Mouse (Mus musculus) hindbrain, embryonic 12.5 days (tissue): ENCODE measurements around the gene Cngb1. TPM values are rescaled to one million over a fixed set of nuclear protein-coding genes. Genes with fewer than 3 reads are reported as not detected.
A peak's percentile ranks its signal among the peaks of the same experiment; 100 is the strongest.

ENCODE experiments used
- ATAC-seq: fragments of 200-750 bp; cut with Nextera tagmentation; 2 replicates; pipeline ENCODE4 v1.8.0; 2017; ENCODE audit warnings: moderate TSS enrichment; ENCODE audit not compliant: low FRiP score
- H3K27ac ChIP-seq: fragments of 300-500 bp; sonication (generic); 2 replicates; pipeline ENCODE4 v1.5.1; 2016; ENCODE audit warnings: mild to moderate bottlenecking
- H3K27me3 ChIP-seq: fragments of 300-500 bp; sonication (generic); 2 replicates; pipeline ENCODE4 v1.6.1; 2016; ENCODE audit warnings: mild to moderate bottlenecking
- H3K36me3 ChIP-seq: fragments of 300-500 bp; sonication (generic); 2 replicates; pipeline ENCODE4 v1.6.1; 2016; ENCODE audit warnings: mild to moderate bottlenecking
- H3K4me1 ChIP-seq: fragments of 300-500 bp; sonication (generic); 2 replicates; pipeline ENCODE4 v1.6.1; 2016
- H3K4me2 ChIP-seq: fragments of 300-500 bp; sonication (generic); replicated peaks from 2 replicates; pipeline ENCODE4 v1.6.1; 2016; ENCODE audit warnings: mild to moderate bottlenecking
- H3K4me3 ChIP-seq: fragments of 300-500 bp; sonication (generic); 2 replicates; pipeline ENCODE4 v1.5.1; 2016; ENCODE audit warnings: mild to moderate bottlenecking
- H3K9ac ChIP-seq: fragments of 300-500 bp; sonication (generic); 2 replicates; pipeline ENCODE4 v1.6.1; 2016; ENCODE audit warnings: mild to moderate bottlenecking, moderate library complexity
- H3K9me3 ChIP-seq: fragments of 300-500 bp; sonication (generic); replicated peaks from 2 replicates; pipeline ENCODE4 v1.6.1; 2016; ENCODE audit warnings: mild to moderate bottlenecking
- WGBS: fragments of 180-500 bp; shearing (Covaris S2); methylation state at CpG from one replicate; pipeline ENCODE4 v1.1.7; 2016; 5-methylcytosine and 5-hydroxymethylcytosine counted together
- polyA plus RNA-seq: library from polyadenylated mRNA; unstranded; fragments of >200 nt; fragmentation: Nextera tagmentation; extraction: Ambion mirVana; gene quantifications from 2 replicates; pipeline ENCODE4 v1.2.1, GENCODE M21; 2016

Cngb1 gene
- polyA plus RNA-seq = 0.56 and 1.1 TPM in 2 replicates

DNA sequence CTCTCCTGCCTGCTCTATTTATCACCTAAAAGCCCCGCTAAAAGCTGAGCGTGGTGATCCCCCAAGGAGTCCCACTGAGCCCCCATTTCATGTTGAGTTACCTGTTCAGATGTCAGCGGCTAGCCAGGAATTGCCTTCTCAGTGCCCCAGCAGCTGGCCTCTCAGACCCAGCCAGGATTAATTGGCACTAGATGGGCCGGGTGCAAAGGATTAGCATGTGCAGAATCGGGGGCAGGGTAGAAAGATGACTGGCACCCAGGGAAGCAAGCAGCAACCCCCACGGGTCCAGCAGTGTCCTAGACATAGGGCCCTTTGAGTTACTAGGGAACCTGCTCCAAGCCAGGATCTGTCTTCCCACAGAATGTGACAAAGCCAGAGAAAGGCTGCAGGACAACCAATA, at the start of gene Cngb1:
Cngb1 (minus strand) TSS at position 155 of the 400 bp plus-strand sequence.
- H3K27me3 ChIP-seq = no peaks in the 10 kb centered on the region
- H3K9ac ChIP-seq = no peak within 1 kb of the TSS
- H3K9me3 ChIP-seq = no peaks in the 10 kb centered on the region
- 53% methylated on average over 6 of the region's 6 CpGs for WGBS
- H3K27ac ChIP-seq = no peak within 1 kb of the TSS
- no peak within 1 kb of the TSS for H3K4me3 ChIP-seq
- H3K36me3 ChIP-seq = no peaks in the 10 kb centered on the region
- no peak for ATAC-seq
- H3K4me1 ChIP-seq = peaks cover 13% of the 10 kb centered on the region
- H3K4me2 ChIP-seq = no peak within 1 kb of the TSS

DNA sequence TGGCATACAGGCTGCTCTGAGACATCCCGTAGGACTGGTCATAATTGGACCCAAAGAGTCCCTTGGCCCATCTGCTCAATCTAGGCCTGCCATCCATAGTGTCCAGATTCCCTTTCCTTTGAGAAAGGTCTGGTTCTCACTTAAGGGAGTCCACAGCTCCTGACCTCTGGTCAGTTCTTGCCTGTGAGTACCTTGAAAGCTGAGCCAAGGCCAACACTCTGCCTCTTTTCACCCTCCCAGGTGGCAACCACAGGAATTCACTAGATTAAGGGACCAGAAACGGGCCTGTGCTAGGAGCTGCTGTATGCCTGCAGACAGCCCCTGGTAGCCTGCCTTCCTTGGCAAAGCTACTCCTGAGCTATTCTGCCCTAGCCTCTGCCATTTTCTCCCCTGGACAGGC, 48.2 kb upstream of the Cngb1 start:
- Histone ChIP-seq H3K27ac (no peak overlapping the region), H3K27me3 (peaks cover 3% of the 10 kb centered on the region; the same call in 1 of the 2 replicates), H3K9ac (0 out of 2 replicates have a peak overlapping the region, but pooled peaks have one; percentile 47), H3K4me2 (peak overlapping the region; percentile 88), H3K4me1 (peaks cover 47% of the 10 kb centered on the region), H3K4me3 (no peak overlapping the region), H3K36me3 (no peaks in the 10 kb centered on the region), H3K9me3 (no peaks in the 10 kb centered on the region)
- no peak for ATAC-seq
- 82% methylated on average over 2 of the region's 2 CpGs for WGBS

DNA sequence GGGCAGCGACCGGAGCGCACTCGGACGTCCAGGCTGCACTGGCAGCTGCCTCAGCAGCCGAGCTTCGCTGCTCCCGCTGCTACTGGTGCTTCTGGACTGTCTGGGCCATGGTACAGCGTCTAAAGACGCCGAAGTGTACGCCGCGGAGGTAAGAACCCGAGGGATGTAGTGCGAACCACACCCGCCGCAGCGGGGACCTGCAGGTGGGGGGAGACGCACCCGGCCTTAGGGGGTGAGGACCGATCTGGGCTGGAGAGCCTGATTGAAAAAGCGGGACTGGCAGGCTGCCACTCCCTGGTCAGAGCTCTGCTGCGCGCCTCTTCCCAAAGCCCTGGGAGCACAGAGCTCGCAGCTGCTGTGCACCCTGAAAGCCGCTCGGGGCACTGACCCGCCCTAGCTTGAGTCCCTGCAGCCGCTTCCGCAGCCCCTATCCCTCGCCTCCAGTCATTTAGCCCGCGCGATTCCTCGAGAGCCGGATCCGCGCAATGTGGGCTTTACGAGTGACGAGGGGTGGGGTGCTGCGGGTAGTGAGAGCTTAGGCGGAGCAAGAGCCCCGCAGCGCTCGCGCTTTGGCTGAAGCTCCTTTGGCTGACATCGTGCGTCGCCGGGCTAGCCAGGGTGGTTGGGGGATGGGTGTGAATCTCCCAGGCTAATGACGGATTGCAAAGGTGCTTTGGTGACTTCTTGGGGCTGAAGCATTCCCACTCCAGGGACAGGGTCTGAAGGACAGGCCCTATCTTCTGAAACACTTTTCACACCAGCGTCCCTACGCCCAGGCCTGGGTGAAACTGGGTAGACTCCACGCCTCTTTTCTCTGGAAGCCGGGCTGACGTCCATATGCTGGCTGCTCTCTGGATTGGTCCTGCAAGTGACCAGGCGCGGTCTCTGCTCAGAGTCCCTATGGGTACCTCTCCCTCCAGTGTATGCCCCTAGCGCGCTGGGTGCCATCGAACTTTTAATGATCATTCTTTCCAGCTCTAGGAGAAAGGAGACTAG, 46.8 kb upstream of the Cngb1 start:
- Histone ChIP-seq H3K36me3 (no peaks in the 10 kb centered on the region), H3K4me3 (peak overlapping the region; percentile 81), H3K27ac (peak overlapping the region; percentile 91), H3K9me3 (no peaks in the 10 kb centered on the region), H3K9ac (peak overlapping the region; percentile 84), H3K4me1 (peaks cover 44% of the 10 kb centered on the region), H3K27me3 (peaks cover 8% of the 10 kb centered on the region; the same call in 1 of the 2 replicates), H3K4me2 (peak overlapping the region; percentile 88)
- WGBS = 1% methylated on average over 62 of the region's 62 CpGs
- ATAC-seq = peak; percentile 73

DNA sequence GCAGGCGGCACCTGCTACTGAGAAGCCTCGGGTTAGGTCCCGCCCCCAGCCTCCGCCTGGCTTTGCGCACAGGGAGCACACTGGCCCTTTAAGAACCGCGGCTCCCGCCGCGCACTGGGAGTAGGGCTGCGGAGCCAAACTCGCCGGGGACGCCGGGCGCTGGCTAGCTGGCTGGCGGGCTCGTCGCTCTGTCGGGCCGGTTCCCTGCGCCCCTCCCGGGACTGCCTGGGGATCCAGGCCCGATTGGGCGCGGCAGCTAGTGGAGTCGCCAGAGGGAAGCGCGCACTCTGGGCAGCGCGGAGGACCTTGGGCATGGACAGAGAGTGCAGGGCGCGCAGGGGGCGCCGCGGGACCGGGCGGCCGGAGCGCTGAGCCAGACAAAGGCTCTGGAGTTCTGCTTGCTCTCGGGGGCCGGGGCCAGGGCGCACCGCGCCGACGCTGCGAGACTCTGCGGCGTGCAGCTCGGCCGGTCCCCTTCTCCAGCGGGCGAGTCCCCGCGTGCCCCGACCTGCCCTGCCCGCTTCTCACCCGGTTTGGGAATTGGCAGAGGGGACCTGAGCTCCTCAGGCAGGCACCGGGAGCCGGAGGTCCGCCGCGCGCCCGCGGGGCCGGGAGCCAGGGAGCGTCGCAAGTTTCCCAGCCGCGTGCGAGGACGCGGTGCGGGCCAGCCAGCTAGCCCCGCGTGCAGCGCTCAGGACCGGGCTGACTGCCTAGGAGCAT, 45.9 kb upstream of the Cngb1 start, which contains the start of gene Mmp15:
Mmp15 (plus strand) TSS at position 118 of the 720 bp plus-strand sequence.
- H3K4me2 ChIP-seq = peak within 1 kb of the TSS; percentile 88
- peak within 1 kb of the TSS; percentile 81 for H3K4me3 ChIP-seq
- under 1% methylated on average over 71 of the region's 80 CpGs for WGBS
- H3K27me3 ChIP-seq = peaks cover 8% of the 10 kb centered on the region; the same call in 1 of the 2 replicates
- H3K36me3 ChIP-seq = 0 out of 2 replicates have a peak, but pooled peaks cover 3% of the 10 kb centered on the region
- no peaks in the 10 kb centered on the region for H3K9me3 ChIP-seq
- peaks cover 43% of the 10 kb centered on the region for H3K4me1 ChIP-seq
- peak within 1 kb of the TSS; percentile 84 for H3K9ac ChIP-seq
- H3K27ac ChIP-seq = peak within 1 kb of the TSS; percentile 91
- peak; percentile 75 for ATAC-seq

DNA sequence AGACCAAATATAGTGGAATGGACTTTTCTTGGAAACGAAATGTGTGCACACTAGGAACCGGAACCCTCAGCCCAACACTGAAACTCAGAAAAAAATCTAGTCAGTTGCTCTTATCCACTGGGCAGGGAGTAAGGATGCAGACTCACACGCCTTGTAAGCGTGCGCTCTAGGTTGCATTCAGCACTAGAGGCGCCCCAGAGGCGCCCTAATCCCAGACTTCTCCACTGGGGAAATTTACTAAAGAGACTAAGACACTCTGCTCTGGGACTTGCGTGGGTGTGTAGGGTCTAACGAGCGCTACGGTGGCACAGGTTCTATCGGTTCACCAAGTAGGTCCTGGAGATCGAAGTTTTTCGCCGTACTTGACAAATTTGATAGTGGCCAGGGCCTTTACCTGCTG, 45.1 kb upstream of the Cngb1 start:
- WGBS = 3% methylated on average over 15 of the region's 15 CpGs
- Histone ChIP-seq H3K27me3 (peaks cover 8% of the 10 kb centered on the region; the same call in 1 of the 2 replicates), H3K27ac (no peak overlapping the region), H3K4me1 (peaks cover 42% of the 10 kb centered on the region), H3K9me3 (no peaks in the 10 kb centered on the region), H3K36me3 (0 out of 2 replicates have a peak, but pooled peaks cover 3% of the 10 kb centered on the region), H3K4me3 (peak overlapping the region; percentile 81; the same call in 1 of the 2 replicates), H3K4me2 (peak overlapping the region; percentile 88), H3K9ac (no peak overlapping the region)
- ATAC-seq = no peak

DNA sequence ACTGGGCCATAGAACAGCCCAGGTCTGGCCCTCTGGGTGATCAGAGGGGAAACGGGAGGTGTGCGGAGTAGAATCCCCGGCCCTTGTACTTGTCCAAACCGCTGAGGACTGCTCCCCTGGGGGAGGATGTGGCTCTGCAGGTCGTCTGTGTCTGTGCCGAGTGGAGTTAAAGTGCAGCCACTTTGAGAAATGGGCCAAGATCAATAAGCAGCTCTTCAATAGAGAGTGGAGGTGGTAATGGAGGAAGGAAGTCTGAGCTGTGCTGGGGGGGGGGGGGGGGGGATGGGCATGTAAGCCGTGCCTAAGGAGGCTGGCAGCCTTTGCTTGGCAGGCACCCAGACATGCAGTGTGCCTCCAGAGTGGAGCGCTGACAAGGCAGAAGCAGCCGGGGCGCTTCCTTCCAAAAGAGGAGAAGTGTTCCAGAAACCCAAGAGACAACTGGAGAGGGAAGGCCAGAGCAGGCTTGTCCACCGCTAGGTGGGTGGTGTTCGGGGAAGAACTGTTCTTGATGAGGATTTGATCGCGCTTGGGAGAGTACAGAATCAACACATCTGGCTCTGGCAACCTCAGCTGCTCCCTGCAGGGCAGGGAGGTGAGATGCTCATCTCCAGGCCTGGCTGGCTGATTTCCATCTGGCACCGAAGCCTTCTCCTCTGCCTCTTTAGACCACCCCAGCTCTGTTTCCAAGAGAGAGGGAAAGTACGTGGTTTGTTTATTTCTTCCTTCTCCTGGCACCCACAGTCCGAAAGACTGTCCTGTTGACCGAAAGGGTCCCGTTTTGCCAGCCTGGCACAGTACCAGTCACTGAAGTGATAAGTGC, 42.6 kb upstream of the Cngb1 start:
- Histone ChIP-seq H3K9me3 (no peaks in the 10 kb centered on the region), H3K36me3 (peaks cover 11% of the 10 kb centered on the region), H3K27me3 (peaks cover 8% of the 10 kb centered on the region; the same call in 1 of the 2 replicates), H3K27ac (no peak overlapping the region), H3K9ac (no peak overlapping the region), H3K4me3 (no peak overlapping the region), H3K4me1 (peaks cover 28% of the 10 kb centered on the region), H3K4me2 (no peak overlapping the region)
- ATAC-seq = no peak
- WGBS = 64% methylated on average over 18 of the region's 19 CpGs

DNA sequence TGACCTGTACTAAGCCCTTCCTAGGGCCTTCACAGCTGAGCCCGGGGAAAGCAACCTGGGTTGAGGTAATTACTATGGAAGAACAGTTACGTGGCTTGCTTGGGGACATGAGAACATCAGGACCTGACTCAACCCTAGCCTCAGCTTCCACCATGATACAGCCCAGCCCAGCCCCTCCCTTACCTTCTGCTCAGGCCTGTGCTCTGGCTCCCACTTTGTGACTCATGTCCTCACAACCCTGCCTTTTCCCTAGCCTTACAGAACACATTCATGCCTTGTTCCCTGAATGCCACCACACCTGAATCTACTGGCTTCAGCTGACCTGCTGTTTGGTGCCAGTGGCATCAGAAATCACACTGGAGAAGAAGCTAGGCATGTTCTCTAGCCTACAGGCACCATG, 42.0 kb upstream of the Cngb1 start:
- Histone ChIP-seq H3K9ac (no peak overlapping the region), H3K27ac (no peak overlapping the region), H3K9me3 (no peaks in the 10 kb centered on the region), H3K4me3 (no peak overlapping the region), H3K36me3 (peaks cover 18% of the 10 kb centered on the region), H3K4me1 (peaks cover 21% of the 10 kb centered on the region), H3K27me3 (peaks cover 8% of the 10 kb centered on the region; the same call in 1 of the 2 replicates), H3K4me2 (no peak overlapping the region)
- WGBS = 95% methylated on average over 2 of the region's 2 CpGs
- no peak for ATAC-seq

DNA sequence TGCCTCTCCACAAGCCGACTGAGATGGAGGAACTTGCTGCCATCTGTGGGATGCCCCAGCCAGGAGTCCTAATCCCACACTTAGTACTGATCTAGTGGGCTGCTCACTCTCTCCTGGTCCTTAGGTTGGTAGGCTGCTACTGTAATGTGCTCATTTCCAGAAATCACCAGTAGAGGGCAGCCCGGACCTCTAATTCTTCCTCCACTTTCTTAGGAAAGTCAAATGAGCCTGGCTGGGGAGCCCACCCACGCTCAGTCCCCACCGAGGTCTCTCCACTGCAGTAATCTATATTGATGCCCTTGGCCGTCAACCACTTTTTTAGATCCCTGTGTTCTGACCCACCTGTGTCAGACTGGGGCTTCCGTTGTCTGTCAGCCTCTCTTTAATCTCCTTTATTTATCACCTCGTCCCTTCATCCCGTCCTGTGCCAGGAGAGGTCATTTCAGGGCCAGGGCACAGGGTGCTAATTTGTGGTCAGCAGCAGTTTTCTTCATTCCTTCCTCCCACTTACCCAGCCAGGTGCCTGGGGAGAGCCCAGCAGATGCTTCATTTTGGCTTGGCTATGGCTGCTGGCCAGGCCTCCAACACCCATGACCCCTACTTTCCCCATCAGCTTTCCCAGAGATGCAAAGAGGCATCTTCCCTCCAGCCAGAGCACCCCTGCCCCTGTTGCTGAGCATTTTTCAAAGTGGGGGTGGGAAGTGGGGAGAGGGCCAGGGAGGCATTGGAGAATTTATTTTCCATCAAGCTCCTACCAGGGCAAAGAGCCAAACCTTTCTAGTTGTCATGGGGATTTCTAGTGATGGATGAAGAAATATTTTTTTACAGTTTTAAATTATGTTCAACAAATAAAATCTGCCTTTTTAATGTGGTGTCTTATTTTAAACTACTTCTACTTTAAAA, 40.5 kb upstream of the Cngb1 start:
- no peaks in the 10 kb centered on the region for H3K9me3 ChIP-seq
- ATAC-seq = peak; percentile 43; the same call in 1 of the 2 replicates
- 34% methylated on average over 8 of the region's 8 CpGs for WGBS
- peaks cover 8% of the 10 kb centered on the region; the same call in 1 of the 2 replicates for H3K27me3 ChIP-seq
- H3K4me3 ChIP-seq = no peak overlapping the region
- peaks cover 19% of the 10 kb centered on the region for H3K4me1 ChIP-seq
- H3K4me2 ChIP-seq = no peak overlapping the region
- peaks cover 25% of the 10 kb centered on the region for H3K36me3 ChIP-seq
- H3K9ac ChIP-seq = no peak overlapping the region
- no peak overlapping the region for H3K27ac ChIP-seq

DNA sequence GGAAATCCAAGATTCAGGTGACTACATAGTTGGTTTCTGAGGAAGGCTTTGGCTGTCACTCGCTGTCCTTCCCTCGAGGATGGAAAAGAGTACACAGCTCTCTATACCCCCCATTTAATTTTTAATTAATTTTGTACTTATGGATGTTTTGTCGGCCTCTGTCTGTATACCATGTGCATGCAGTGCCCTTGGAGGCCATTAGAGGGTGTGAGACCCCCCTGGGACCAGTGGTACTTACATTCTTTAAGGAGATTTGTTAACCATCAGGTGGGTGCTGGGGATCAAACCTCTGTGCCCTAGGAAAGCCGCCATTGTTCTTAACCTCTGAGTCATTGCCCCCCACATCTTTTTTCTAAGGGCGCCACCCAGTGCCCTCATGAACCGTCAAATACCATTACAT, 38.3 kb upstream of the Cngb1 start:
- Histone ChIP-seq H3K36me3 (peaks cover 34% of the 10 kb centered on the region), H3K4me3 (no peak overlapping the region), H3K9me3 (no peaks in the 10 kb centered on the region), H3K27me3 (peaks cover 5% of the 10 kb centered on the region; the same call in 1 of the 2 replicates), H3K27ac (no peak overlapping the region), H3K4me2 (no peak overlapping the region), H3K4me1 (peaks cover 11% of the 10 kb centered on the region), H3K9ac (no peak overlapping the region)
- 77% methylated on average over 6 of the region's 6 CpGs for WGBS
- ATAC-seq = no peak

DNA sequence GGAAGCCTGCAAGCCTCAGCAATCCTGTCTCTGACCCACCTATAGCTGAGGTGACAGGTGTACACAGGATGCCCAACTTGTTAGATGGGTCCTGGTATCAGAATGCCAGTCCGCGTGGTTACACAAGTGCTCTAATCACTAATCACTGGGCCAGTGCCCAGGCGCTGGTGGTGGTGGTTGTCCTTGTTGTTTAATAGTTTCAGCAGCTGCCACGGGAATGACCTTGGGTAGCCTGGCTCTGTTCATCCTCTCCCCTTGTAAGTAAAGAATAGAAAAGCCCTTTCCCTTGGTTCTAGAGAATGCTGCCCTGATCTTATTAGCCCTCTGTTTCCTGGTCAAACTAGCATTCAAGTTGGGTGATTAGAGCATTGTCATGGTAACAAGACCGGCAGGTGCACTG, 35.3 kb upstream of the Cngb1 start:
- Histone ChIP-seq H3K9ac (no peak overlapping the region), H3K4me3 (no peak overlapping the region), H3K9me3 (no peaks in the 10 kb centered on the region), H3K27ac (no peak overlapping the region), H3K4me2 (no peak overlapping the region), H3K36me3 (peaks cover 46% of the 10 kb centered on the region), H3K4me1 (no peaks in the 10 kb centered on the region), H3K27me3 (no peaks in the 10 kb centered on the region)
- WGBS = 75% methylated on average over 5 of the region's 5 CpGs
- ATAC-seq = no peak

DNA sequence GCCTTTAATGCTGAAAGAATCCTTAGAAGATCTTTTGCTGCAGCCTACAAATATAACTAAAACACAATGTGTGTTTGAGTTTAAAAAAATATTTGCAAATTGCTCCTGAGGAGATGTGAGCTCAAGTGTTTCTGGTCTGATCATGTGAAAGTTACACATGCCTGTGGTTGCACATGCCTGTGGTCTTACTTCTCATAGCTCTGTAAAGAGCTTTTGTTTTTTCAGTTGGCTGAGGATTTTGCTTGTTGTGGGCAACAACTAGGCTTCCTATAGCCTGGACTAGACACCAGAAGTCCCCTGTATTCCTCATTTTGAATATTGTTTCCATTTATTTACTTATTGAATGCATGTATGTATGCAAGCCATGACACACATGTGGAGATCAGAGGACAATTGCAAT, 30.0 kb upstream of the Cngb1 start:
- H3K9me3 ChIP-seq = no peaks in the 10 kb centered on the region
- peaks cover 27% of the 10 kb centered on the region for H3K36me3 ChIP-seq
- ATAC-seq = no peak
- no peaks in the 10 kb centered on the region for H3K27me3 ChIP-seq
- 0 out of 2 replicates have a peak, but pooled peaks cover 3% of the 10 kb centered on the region for H3K4me1 ChIP-seq
- H3K4me3 ChIP-seq = no peak overlapping the region
- H3K9ac ChIP-seq = no peak overlapping the region
- no peak overlapping the region for H3K27ac ChIP-seq
- no peak overlapping the region for H3K4me2 ChIP-seq
